Mouse (Mus musculus) G1E (cell line): ENCODE results near the gene Hnrnpu. TPM values are rescaled to one million over a fixed set of nuclear protein-coding genes. Genes with fewer than 3 reads are reported as not detected.
A peak's percentile ranks its signal among the peaks of the same experiment; 100 is the strongest.

Source experiments
- ATAC-seq: 2 replicates; pipeline ENCODE4 v1.8.0; 2016; ENCODE audit warnings: mild to moderate bottlenecking; ENCODE audit not compliant: insufficient number of reproducible peaks, poor library complexity, low FRiP score, severe bottlenecking; ENCODE audit errors: extremely low read depth
- DNase-seq: peaks from one replicate; pipeline ENCODE4 v3.0.0; 2012; ENCODE audit warnings: low spot score
- H3K27me3 ChIP-seq: 2 replicates; pipeline ENCODE4 v1.6.1; 2012; ENCODE audit warnings: mild to moderate bottlenecking, low read length, inconsistent platforms; ENCODE audit not compliant: insufficient read depth
- H3K36me3 ChIP-seq: replicated peaks from 2 replicates; pipeline ENCODE3; 2012; ENCODE audit warnings: mild to moderate bottlenecking, inconsistent platforms
- H3K4me1 ChIP-seq: 2 replicates; pipeline ENCODE4 v1.6.1; 2012; ENCODE audit warnings: low read depth, low read length, inconsistent platforms, mixed read lengths; ENCODE audit not compliant: insufficient read depth
- H3K4me3 ChIP-seq: 2 replicates; pipeline ENCODE4 v1.5.1; 2012; ENCODE audit warnings: low read depth, mild to moderate bottlenecking, inconsistent platforms, low read length, moderate library complexity, mixed read lengths
- H3K9me3 ChIP-seq: replicated peaks from 2 replicates; pipeline ENCODE4 v1.6.1; 2012; ENCODE audit warnings: inconsistent platforms
- CTCF ChIP-seq: IDR thresholded peaks from 2 replicates; pipeline ENCODE4 v1.5.1; 2012; ENCODE audit warnings: low read depth, low read length, inconsistent platforms, mixed read lengths
- GATA1 ChIP-seq: IDR thresholded peaks from 2 replicates; pipeline ENCODE4 v1.6.1; 2012; ENCODE audit warnings: borderline replicate concordance, low read length, inconsistent platforms, mixed read lengths
- GATA2 ChIP-seq: IDR thresholded peaks from 2 replicates; pipeline ENCODE4 v1.6.1; 2012; ENCODE audit warnings: low read depth, low read length, inconsistent platforms, borderline replicate concordance
- POLR2AphosphoS5 ChIP-seq: IDR thresholded peaks from 2 replicates; pipeline ENCODE4 v1.6.1; 2012; ENCODE audit warnings: low read depth, low read length, inconsistent platforms; ENCODE audit not compliant: insufficient replicate concordance
- TAL1 ChIP-seq: conservative IDR thresholded peaks from 2 replicates; pipeline ENCODE4 v1.6.1; 2012; ENCODE audit warnings: low read depth, low read length, inconsistent platforms, mixed read lengths
- polyA plus RNA-seq: library from polyadenylated mRNA; stranded (reverse); fragments of >175 nt; gene quantifications from 2 replicates; pipeline ENCODE4 v1.2.3, GENCODE M21; 2012
- total RNA-seq, 2 experiments: library from RNA; stranded (forward) in 1 of 2; stranded (reverse) in 1 of 2; fragments of 200-1000 nt in 1 of 2; fragments of >200 nt in 1 of 2; fragmentation: Nextera tagmentation in 1 of 2; gene quantifications; 2 replicates each; pipeline ENCODE4 v1.2.3; 2014 to 2017

The Hnrnpu gene
- total and polyA plus RNA-seq, 3 experiments, result 441 to 932 (median 726) TPM

DNA sequence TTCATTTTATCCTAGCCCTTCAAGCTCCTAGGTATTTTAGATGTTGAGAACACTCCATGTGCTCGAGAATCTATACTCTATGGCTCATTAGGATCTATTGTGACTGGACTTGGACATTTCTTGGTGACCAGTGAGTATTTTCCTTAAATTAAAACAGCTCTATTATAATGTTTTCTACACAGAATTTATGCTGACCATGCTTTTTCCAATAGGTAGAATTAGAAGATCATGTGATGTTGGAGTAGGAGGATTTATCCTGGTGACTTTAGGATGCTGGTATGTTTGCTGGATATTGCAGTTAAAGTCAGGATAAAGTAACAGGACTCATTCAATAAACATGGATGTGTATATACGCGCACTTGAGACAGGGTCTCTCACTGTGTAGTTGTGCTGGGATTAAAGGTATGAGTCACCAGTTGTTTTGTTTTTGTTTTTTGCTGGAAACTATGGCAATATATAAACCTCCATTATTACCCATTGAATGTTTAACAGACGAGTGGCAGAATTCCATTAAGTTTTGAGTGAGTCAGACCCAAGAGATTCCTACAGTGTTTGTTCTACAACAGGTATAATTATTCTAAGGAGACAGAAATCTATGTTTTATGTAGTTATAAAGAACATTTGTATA lies 15.8 kb downstream of the Hnrnpu start:
- Histone ChIP-seq H3K4me1 (peaks cover 48% of the 10 kb centered on the region), H3K9me3 (no peaks in the 10 kb centered on the region), H3K27me3 (no peaks in the 10 kb centered on the region), H3K4me3 (no peak overlapping the region), H3K36me3 (peaks cover 59% of the 10 kb centered on the region)
- ATAC-seq (no peak), DNase-seq (no peak)
- TF ChIP-seq GATA2 (no peak), POLR2AphosphoS5 (no peak), CTCF (no peak)

DNA sequence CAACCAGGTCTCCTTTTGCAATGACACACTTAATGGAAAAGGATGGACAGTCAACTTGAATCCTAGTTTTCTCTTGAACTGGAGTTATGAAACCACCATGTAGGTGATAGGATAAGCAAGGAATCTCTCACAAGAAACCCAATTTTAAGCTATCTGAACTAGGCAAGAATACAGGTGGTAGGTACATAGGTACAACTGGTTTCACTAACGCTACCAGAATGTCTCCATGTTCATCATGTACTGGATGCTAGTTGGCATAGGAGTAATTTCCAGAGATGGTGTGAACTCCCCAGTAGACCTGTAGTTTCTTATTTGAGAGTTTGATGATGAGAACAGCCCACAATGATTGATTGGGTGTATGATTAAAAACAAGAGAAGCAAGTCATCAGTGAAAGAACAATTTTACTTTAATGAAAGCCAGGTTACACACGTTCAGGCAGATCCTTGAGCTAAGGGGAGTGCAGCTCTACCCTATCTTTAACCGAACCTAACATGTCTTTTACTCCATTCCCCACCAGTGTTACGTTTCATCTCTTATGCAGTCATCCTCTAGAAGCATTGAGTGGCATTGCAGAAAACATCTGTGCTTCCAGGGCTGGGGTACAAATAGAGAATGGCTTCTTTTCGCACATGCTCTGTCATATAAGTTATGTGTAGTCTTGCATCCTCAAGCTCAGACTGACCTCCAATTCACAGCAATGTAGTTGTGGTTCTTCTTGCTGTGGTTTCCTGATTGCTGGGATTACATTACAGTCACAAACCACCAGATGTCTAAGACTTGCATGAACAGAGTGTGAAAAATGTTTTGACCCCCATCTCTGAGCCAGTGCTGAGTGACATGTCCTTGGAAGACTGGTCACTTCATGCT lies 16.6 kb downstream of the Hnrnpu start:
- DNase-seq, result no peak
- TF ChIP-seq TAL1 (no peak), GATA2 (no peak), CTCF (no peak), POLR2AphosphoS5 (no peak; the same call in 1 of the 2 replicates), GATA1 (no peak)
- ATAC-seq, result no peak

DNA sequence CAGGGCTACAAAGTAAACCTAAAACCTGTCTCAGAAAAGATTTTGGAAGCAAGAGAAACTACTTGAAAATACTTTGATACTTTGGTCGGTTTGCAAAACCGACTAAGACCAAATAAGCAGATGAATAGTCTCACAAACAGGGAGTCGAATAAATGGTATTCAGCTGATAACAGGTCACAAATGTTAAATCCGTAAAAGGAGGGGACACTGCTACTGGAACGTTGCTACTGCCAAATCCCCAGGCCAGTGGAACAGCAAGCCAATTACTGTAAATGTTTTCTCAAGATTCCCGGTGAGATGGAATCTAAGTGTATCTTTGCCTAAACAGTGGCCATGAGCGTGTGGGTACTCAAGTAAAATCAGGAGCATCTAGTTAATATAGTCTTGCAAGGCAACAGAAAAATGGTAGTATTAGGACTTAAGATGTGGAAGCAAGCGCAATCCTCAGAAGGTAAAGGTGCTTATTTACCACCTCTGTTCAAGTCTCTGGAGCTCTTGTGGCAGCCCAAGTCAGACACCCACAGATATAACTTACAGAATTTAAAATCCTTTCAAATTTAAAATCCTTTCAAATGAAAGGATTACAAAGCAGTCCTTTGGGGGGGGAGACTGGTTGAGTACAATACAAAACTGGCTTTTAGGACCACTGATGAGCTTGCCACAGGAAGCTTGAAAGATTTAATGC lies 17.4 kb downstream of the Hnrnpu start:
- Histone ChIP-seq H3K9me3 (no peaks in the 10 kb centered on the region), H3K36me3 (peaks cover 45% of the 10 kb centered on the region), H3K4me3 (peak overlapping the region; percentile 75), H3K4me1 (peaks cover 52% of the 10 kb centered on the region), H3K27me3 (no peaks in the 10 kb centered on the region)
- TF ChIP-seq CTCF, result no peak
- TF ChIP-seq GATA1, result no peak
- TF ChIP-seq TAL1, result no peak
- TF ChIP-seq GATA2, result no peak
- peak; percentile 34; the same call in 1 of the 2 replicates for TF ChIP-seq POLR2AphosphoS5
- ATAC-seq, result no peak
- no peak for DNase-seq

More for the DNA sequence above, 16.6 kb downstream of the Hnrnpu start:
- Histone ChIP-seq H3K27me3 (no peaks in the 10 kb centered on the region), H3K4me3 (peak overlapping the region; percentile 75; the same call in 1 of the 2 replicates), H3K9me3 (no peaks in the 10 kb centered on the region), H3K36me3 (peaks cover 52% of the 10 kb centered on the region), H3K4me1 (peaks cover 51% of the 10 kb centered on the region)

DNA sequence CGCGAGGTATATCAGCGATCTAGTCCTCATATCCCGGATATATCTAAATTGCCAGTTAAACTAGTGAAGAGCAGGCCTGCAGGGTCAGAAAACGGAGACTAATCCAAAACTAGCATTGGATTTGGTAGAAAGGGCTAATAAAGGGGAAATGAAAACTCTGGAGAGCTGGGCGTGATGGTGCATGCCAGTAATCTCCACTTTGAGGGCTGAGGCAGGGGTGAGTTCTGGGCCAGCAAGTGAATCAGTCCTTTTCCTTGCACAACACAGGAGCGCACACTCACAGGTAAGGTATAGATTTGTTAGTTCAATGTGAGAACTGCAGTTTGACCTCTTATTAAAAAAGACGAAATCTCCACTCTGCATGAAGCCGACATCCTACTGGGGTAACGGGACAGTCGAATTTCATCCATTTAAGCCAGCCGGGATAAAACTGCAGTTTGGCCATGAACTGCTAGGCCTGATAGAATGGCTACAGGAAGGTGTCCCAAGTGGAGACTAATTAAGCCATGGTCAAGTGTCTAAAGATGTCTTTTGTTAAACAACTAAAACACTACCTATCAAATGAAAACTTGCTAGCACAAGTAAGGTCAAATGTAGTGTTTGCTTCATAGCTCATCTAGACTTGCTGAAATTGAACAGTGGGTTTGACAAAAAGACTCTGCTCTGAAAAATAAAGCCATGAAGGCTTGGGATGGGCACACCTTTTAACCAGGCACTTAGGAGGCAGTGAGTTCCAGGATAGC lies 18.1 kb downstream of the Hnrnpu start:
- no peak for ATAC-seq
- peaks cover 41% of the 10 kb centered on the region for H3K36me3 ChIP-seq
- H3K27me3 ChIP-seq, result no peaks in the 10 kb centered on the region
- peaks cover 52% of the 10 kb centered on the region for H3K4me1 ChIP-seq
- DNase-seq, result no peak
- TF ChIP-seq GATA1 (no peak), CTCF (no peak), GATA2 (no peak), TAL1 (no peak), POLR2AphosphoS5 (no peak; the same call in 1 of the 2 replicates)
- H3K4me3 ChIP-seq, result peak overlapping the region; percentile 75
- H3K9me3 ChIP-seq, result no peaks in the 10 kb centered on the region

DNA sequence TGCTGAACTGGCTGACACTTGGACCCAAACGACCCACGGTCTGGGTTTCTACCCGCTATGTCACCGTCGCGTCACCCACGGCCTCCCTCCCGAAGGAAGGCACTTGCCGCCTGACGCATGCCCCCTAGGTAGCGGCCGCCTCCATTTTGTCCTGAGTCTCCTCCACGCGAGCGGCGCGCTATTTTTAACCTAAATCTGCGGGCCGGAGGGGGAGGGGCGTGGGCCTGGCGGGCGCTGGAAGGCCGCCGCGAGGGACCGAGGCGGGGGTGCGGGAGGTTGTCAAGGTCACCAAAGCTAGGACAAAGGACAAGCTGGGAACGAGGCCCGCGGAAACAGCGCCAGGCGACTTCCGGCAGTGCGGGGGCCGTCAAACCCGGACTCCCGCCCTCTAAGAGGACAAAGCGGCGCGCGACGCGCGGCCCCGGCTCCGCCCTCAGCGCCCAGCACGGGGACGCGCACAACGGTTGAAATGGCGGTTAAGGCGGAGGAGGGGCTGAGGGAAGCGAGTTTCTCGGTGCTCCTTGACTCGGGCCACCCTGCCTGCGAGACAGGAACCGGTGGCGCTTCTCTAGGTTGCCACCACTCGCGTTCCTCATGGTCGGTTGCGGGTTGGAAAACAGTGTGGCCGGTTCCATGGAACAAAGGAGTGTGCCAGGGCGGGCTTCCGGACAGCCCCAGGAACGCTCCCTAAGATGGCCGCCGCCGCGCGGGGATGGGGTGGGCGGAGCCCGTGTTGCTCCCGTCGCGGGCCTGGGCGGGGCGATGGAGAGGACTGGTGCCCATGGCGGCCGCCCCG lies 19.0 kb downstream of the Hnrnpu start, which contains the start of gene Cox20:
Gene Cox20 (plus strand): TSS at position 742 of the 796 bp plus-strand sequence.
- Histone ChIP-seq H3K4me3 (peak within 1 kb of the TSS; percentile 75), H3K9me3 (no peaks in the 10 kb centered on the region), H3K27me3 (no peaks in the 10 kb centered on the region), H3K4me1 (peaks cover 51% of the 10 kb centered on the region), H3K36me3 (peaks cover 35% of the 10 kb centered on the region)
- peak; percentile 68 for ATAC-seq
- no peak for TF ChIP-seq GATA2
- peak; percentile 80 for DNase-seq
